Mouse (Mus musculus) urinary bladder, postnatal 0 days (tissue): ENCODE measurements around the gene Ptprq. TPM values are rescaled to one million over a fixed set of nuclear protein-coding genes. Genes with fewer than 3 reads are reported as not detected.

Experiments used
- microRNA-seq: library from miRNA; unstranded; fragments of <30 nt; microRNA quantifications from one replicate; pipeline ENCODE4, GENCODE M21; 2016
- polyA plus RNA-seq: library from polyadenylated mRNA; unstranded; fragments of >200 nt; fragmentation: Nextera tagmentation; extraction: Ambion mirVana; gene quantifications from 2 replicates; pipeline ENCODE4 v1.2.1, GENCODE M21; 2015

Gene Ptprq
- polyA plus RNA-seq, result 0.21 and 0.31 TPM in 2 replicates

GRCm38 (mm10) chr10:107719806-107720205 is at the start of gene Ptprq:
Gene Ptprq, minus strand, starts transcription at chr10:107720051.

GRCm38 (mm10) chr10:107494568-107494967 is 225.3 kb downstream of the Ptprq start, which contains the start of gene Myf6:
Gene Myf6, minus strand, starts transcription at chr10:107494737.

GRCm38 (mm10) chr10:107485870-107486269 is 234.0 kb downstream of the Ptprq start, which contains the start of gene Myf5:
Gene Myf5, minus strand, starts transcription at chr10:107486134.

Small RNA genes within 50 kb of the gene (microRNA-seq; reads per million reads assigned to microRNA genes)
- not detected for gene Gm44403

Other genes starting within 250 kb of the Ptprq start
- gene Myf5, start 233.9 kb downstream of the Ptprq start, polyA plus RNA-seq, result 0.16 and 0.24 TPM in 2 replicates
- not detected in 2 replicates for gene Myf6, start 225.3 kb downstream of the Ptprq start, polyA plus RNA-seq
- 1.1 and 1.3 TPM in 2 replicates for gene Otogl, start 192.1 kb upstream of the Ptprq start, polyA plus RNA-seq